Mouse (Mus musculus) small intestine, adult 2 months (tissue): ENCODE measurements around the gene Hist1h1a. TPM values are rescaled to one million over a fixed set of nuclear protein-coding genes. Genes with fewer than 3 reads are reported as not detected.

Experiments
- H3K27ac ChIP-seq: fragments of 200-500 bp; 2 replicates; pipeline ENCODE4 v1.5.1; 2012; ENCODE audit warnings: low read depth, low read length, control low read depth, inconsistent platforms; ENCODE audit not compliant: insufficient read depth
- H3K27me3 ChIP-seq: fragments of 200-500 bp; 2 replicates; pipeline ENCODE4 v1.6.1; 2012; ENCODE audit warnings: mild to moderate bottlenecking, moderate library complexity, low read length, inconsistent platforms; ENCODE audit not compliant: control insufficient read depth, insufficient read depth
- H3K36me3 ChIP-seq: fragments of 200-500 bp; 2 replicates; pipeline ENCODE4 v1.6.1; 2012; ENCODE audit warnings: mild to moderate bottlenecking, low read length, control low read depth, inconsistent platforms; ENCODE audit not compliant: control insufficient read depth, insufficient read depth
- H3K4me1 ChIP-seq: fragments of 200-500 bp; 2 replicates; pipeline ENCODE4 v1.6.1; 2012; ENCODE audit warnings: low read length, inconsistent platforms, mixed read lengths; ENCODE audit not compliant: control insufficient read depth, insufficient read depth, insufficient read length
- H3K4me3 ChIP-seq: fragments of 200-500 bp; 2 replicates; pipeline ENCODE4 v1.5.1; 2012; ENCODE audit warnings: low read depth, mild to moderate bottlenecking, control low read depth, inconsistent platforms, low read length, moderate library complexity
- CTCF ChIP-seq: fragments of 200-500 bp; IDR thresholded peaks from 2 replicates; pipeline ENCODE4 v1.5.1; 2012; ENCODE audit warnings: low read depth, mild to moderate bottlenecking, control low read depth, inconsistent platforms, low read length, moderate library complexity, mixed read lengths; ENCODE audit not compliant: insufficient replicate concordance, insufficient read length; ENCODE audit errors: extremely low read depth
- POLR2A ChIP-seq: fragments of 200-500 bp; IDR thresholded peaks from 2 replicates; pipeline ENCODE4 v1.6.1; 2012; ENCODE audit warnings: low read depth, mild to moderate bottlenecking, control low read depth, inconsistent platforms, low read length, moderate library complexity
- WGBS: fragments of 180-500 bp; shearing (Covaris S2); methylation state at CpG from one replicate; pipeline ENCODE4 v1.1.7; 2018; 5-methylcytosine and 5-hydroxymethylcytosine counted together
- polyA plus RNA-seq: library from polyadenylated mRNA; depleted of rRNA; stranded (reverse); fragments of >200 nt; gene quantifications from 2 replicates; pipeline ENCODE4 v1.2.3, GENCODE M21; 2012

Hist1h1a gene
- polyA plus RNA-seq, 1 experiment = 0.95 TPM

DNA sequence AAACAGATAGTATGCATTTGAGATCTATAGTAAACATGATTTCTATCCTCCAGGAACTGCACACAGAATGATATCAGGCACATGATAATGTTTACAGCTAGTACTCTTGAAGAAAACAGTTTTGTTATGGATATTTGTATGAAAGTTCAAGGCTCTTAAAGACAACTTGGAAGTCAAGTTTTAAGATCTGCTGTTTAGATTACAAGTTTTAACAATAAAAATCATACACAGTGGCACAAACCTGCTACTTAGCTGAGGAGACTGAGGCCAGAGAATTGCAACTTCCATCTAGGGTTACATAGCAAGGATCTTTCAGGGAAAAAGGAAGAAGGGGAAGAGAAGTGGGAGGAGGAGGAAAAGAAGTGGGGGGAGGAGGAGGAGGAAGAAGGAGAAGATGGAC is 8.5 kb upstream of the Hist1h1a start:
- H3K27me3 ChIP-seq = no peaks in the 10 kb centered on the region
- H3K27ac ChIP-seq = no peak overlapping the region
- H3K4me1 ChIP-seq = peaks cover 7% of the 10 kb centered on the region; the same call in 1 of the 2 replicates
- no peaks in the 10 kb centered on the region for H3K36me3 ChIP-seq
- H3K4me3 ChIP-seq = no peak overlapping the region
- TF ChIP-seq POLR2A (no peak), CTCF (no peak)

DNA sequence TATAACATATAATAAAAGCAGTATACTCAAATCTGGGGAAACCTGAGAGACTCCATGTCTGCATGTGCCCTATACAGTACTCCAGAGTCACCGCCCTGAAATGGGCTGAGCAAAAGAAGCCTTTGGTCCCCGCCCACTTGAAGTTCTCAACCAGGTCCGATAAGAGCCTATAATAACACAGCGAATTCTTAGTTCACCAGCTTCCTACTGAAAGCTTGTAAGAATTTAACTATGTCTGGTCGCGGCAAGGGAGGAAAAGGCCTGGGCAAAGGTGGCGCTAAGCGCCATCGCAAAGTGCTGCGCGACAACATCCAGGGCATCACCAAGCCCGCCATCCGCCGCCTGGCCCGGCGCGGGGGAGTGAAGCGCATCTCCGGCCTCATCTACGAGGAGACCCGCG is 6.7 kb upstream of the Hist1h1a start, which contains the start of gene Hist1h4b:
Hist1h4b (plus strand) TSS at position 224 of the 400 bp plus-strand sequence.
- H3K4me1 ChIP-seq = peaks cover 9% of the 10 kb centered on the region; the same call in 1 of the 2 replicates
- no peaks in the 10 kb centered on the region for H3K36me3 ChIP-seq
- under 1% methylated on average over 22 of the region's 22 CpGs for WGBS
- H3K4me3 ChIP-seq = peak within 1 kb of the TSS; percentile 64
- H3K27ac ChIP-seq = peak within 1 kb of the TSS; percentile 82
- no peaks in the 10 kb centered on the region for H3K27me3 ChIP-seq
- TF ChIP-seq POLR2A (peak; percentile 86), CTCF (no peak)

- H3K36me3 ChIP-seq = no peaks in the 10 kb centered on the region
- under 1% methylated on average over 23 of the region's 23 CpGs for WGBS
- no peak for TF ChIP-seq POLR2A
- peaks cover 9% of the 10 kb centered on the region; the same call in 1 of the 2 replicates for H3K4me1 ChIP-seq
- no peaks in the 10 kb centered on the region for H3K27me3 ChIP-seq
- H3K27ac ChIP-seq = peak overlapping the region; percentile 82
- peak overlapping the region; percentile 64 for H3K4me3 ChIP-seq
These were observed 6.2 kb upstream of the Hist1h1a start for GRCm38 (mm10) chr13:23757211-23757773.

DNA sequence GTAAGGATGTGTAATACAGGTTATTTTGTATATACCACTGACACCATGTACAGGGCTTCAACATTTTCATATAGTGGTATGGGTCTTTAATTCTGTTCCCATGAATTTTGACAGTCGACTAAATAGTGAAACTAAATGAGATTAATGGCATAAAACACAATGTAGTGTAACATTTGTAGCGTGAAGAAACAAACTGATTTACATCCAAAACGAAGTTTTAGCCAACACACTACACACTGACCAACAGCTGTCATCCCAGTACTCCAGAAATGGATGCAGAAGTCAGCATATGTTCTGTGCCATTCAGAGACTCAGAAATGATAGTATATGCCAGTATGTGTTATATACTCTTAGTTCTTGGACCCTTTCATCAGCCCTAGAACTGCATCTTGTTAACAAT is 5.5 kb upstream of the Hist1h1a start:
- Histone ChIP-seq H3K4me3 (no peak overlapping the region), H3K36me3 (no peaks in the 10 kb centered on the region), H3K27me3 (no peaks in the 10 kb centered on the region), H3K27ac (no peak overlapping the region), H3K4me1 (peaks cover 6% of the 10 kb centered on the region; the same call in 1 of the 2 replicates)
- 31% methylated on average over 3 of the region's 3 CpGs for WGBS
- TF ChIP-seq CTCF = no peak
- no peak for TF ChIP-seq POLR2A

DNA sequence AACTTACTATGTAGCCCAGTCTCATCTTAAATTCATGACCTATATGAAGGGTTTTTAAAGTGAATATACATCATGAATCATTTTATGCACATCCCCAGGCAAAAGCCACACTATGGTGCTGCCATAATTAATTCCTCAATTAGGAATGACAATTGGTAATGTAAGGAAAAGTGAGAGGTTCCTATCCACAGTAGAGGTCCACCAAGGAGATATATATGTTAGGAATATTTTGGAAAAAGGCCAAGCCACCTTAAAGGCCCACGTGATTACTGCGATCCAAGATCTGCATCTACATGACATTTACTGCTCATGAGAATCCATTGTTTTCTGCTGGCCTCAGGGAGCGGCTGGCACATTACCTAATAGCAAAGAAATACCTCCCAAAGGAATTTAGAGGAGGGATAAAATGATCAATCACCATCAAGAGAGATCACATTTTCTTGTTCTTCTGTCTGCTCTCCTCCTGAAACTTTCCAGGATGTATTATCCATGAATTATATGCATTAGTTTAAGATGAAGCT is 4.2 kb upstream of the Hist1h1a start:
- 87% methylated on average over 3 of the region's 3 CpGs for WGBS
- Histone ChIP-seq H3K4me3 (no peak overlapping the region), H3K4me1 (peaks cover 12% of the 10 kb centered on the region), H3K27me3 (no peaks in the 10 kb centered on the region), H3K27ac (no peak overlapping the region), H3K36me3 (no peaks in the 10 kb centered on the region)
- TF ChIP-seq POLR2A = no peak
- no peak for TF ChIP-seq CTCF

DNA sequence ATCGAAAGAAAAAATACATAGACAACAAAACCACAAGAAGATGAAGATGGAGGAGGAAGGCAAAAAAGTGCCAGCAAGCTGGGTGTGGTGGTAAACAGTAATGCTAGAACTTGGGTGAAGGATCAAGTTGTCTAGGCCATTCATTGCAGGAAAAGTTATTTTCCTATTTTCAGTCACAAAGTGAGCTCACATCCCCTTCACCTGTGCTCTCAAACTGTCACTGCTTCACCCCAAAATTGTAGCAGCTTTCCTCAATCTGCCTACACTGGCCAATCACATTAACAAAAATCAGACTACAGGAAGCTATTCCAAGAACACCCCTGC is 3.6 kb upstream of the Hist1h1a start:
- Histone ChIP-seq H3K4me3 (no peak overlapping the region), H3K4me1 (peaks cover 14% of the 10 kb centered on the region), H3K27ac (0 out of 2 replicates have a peak overlapping the region, but pooled peaks have one; percentile 51), H3K27me3 (no peaks in the 10 kb centered on the region), H3K36me3 (no peaks in the 10 kb centered on the region)
- 70% methylated on average over 1 of the region's 1 CpGs for WGBS
- TF ChIP-seq CTCF (no peak), POLR2A (no peak)

DNA sequence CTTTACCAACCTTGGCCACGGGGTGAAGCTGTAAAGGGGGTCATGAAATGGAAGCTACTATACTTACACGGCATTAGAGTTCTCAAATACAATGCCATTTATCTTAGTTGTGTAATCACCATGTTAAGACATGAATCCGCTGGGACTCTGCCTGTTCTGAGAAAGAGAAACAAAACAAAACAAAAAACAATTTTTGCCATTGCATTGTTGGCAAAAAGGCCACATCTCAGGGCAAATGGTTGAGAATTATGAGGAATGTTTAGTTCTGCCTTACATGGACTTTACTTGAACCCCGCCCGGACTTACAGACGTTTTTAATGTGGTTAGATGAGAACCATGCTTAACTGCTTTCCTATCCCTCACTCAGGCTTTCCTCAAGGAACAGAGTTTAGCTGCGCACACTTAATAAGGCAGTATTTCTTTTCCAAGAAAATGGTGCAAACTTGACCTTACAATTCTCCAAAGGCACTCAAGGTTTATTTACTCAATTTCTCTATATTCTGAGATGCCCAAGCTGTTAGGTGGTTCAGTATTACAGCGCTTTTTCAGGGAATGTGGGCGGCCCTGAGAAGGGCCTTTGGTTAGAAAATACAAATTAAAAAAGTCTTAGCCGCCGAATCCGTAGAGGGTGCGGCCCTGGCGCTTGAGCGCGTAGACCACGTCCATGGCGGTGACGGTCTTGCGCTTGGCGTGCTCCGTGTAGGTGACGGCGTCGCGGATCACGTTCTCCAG is 3.1 kb upstream of the Hist1h1a start:
- Histone ChIP-seq H3K36me3 (no peaks in the 10 kb centered on the region), H3K27me3 (no peaks in the 10 kb centered on the region), H3K4me3 (peak overlapping the region; percentile 71), H3K27ac (peak overlapping the region; percentile 51; the same call in 1 of the 2 replicates), H3K4me1 (peaks cover 14% of the 10 kb centered on the region)
- 2% methylated on average over 24 of the region's 27 CpGs for WGBS
- TF ChIP-seq CTCF = no peak
- TF ChIP-seq POLR2A = no peak
